Mouse (Mus musculus) stomach, embryonic 14.5 days (tissue): Measurements from ENCODE around the gene Htr1d. TPM values are rescaled to one million over a fixed set of nuclear protein-coding genes. Genes with fewer than 3 reads are reported as not detected.

ENCODE experiments used
- polyA plus RNA-seq: library from polyadenylated mRNA; unstranded; fragments of >200 nt; fragmentation: Nextera tagmentation; extraction: Ambion mirVana; gene quantifications from 2 replicates; pipeline ENCODE4 v1.2.1, GENCODE M21; 2014

Gene Htr1d
- polyA plus RNA-seq, 1 experiment from 2014 or later = 0.42 TPM

Other genes starting within 250 kb of the Htr1d start
- 5.1 and 5.6 TPM in 2 replicates for gene Asap3, start 217.2 kb upstream of the Htr1d start, polyA plus RNA-seq
- 19.7 and 19.8 TPM in 2 replicates for gene Tcea3, start 175.8 kb upstream of the Htr1d start, polyA plus RNA-seq
- gene Zfp46, start 138.8 kb upstream of the Htr1d start, polyA plus RNA-seq = 24.7 and 25.1 TPM in 2 replicates
- 157 and 164 TPM in 2 replicates for gene Hnrnpr, start 112.6 kb upstream of the Htr1d start, polyA plus RNA-seq
- gene 6030445D17Rik, start 38.7 kb downstream of the Htr1d start, polyA plus RNA-seq = 0.46 and 0.48 TPM in 2 replicates
- gene Luzp1, start 46.2 kb downstream of the Htr1d start, polyA plus RNA-seq = 114 and 128 TPM in 2 replicates
- 52.7 and 55.6 TPM in 2 replicates for gene Kdm1a, start 179.2 kb downstream of the Htr1d start, polyA plus RNA-seq
- gene Tex46, start 186.9 kb downstream of the Htr1d start, polyA plus RNA-seq = not detected in 2 replicates
- gene Lactbl1, start 199.1 kb downstream of the Htr1d start, polyA plus RNA-seq = 0.10 TPM in 1 of 2 replicates, not detected in the other